Mouse (Mus musculus): ENCODE measurements at regions not wholly inside any gene's neighbourhood (a gene's known extent, or its start where the extent isn't known, plus 50 kb on each side); places are given as distances from the start of the nearest gene placed in this dataset.

DNA sequence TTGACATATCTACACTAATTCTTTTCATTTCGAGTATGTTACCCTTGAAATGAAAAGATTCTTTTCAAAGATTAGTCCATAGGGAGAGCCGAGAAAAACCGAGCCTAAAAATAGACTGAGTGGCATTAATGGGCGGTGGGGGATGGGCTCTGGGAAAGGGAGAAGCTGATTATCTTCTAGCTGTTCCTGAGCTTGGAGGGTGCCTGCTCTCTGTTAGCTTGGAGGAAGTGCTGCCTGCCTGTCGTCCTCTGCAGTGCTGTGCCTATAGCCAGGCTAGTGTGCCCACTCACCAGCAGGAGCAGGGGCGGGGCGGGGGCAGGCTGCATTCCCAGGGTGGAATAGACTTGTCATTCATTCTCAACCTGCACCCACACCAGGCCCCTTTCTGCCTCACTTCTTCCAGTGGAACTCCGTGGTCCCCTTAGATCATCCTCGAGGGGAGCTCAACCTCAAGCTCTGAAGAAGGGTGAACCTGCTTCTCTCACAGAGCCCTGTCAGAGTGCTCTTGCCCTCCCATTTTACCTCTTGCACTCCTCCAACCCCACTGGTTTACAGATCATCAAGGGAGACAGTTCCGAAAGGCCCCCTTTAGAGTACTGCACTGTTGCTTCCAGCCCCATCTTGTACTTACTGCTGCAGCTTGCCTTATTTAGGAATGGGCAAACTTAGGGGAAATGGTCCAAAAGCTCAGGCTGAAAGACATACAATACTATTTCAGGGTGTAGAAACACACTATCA lies 76.6 kb upstream of the Lmo2 start:
- Histone ChIP-seq H3K4me3 (ENCODE audit: low read depth, low read length) (no peak overlapping the region), H3K27me3 (replicated peaks; ENCODE audit: control insufficient read depth, insufficient read depth, low read length) (no peaks in the 10 kb centered on the region), H3K36me3 (ENCODE audit: control insufficient read depth, insufficient read depth, low read length) (no peaks in the 10 kb centered on the region), H3K9me3 (ENCODE audit: control insufficient read depth, low read length) (no peaks in the 10 kb centered on the region), H3K9ac (ENCODE audit: low read depth, low read length) (peak overlapping the region; percentile 28; the same call in 1 of the 2 replicates), H3K27ac (ENCODE audit: low read depth, low read length) (peak overlapping the region; percentile 57), H3K4me2 (peak overlapping the region; percentile 42), H3K4me1 (replicated peaks; ENCODE audit: control insufficient read depth, insufficient read depth, low read length) (peaks cover 19% of the 10 kb centered on the region)
- DNase-seq (ENCODE audit: low spot score) = no peak
- WGBS = 21% methylated on average over 10 of the region's 10 CpGs
- ATAC-seq (replicated peaks; ENCODE audit: low FRiP score) = peak; percentile 82

GRCm38 (mm10) chr2:103884926-103885325 lies 72.9 kb upstream of the Lmo2 start:
- no peak overlapping the region for H3K27ac ChIP-seq (ENCODE audit: low read depth, low read length)
- DNase-seq (ENCODE audit: low spot score) = no peak
- H3K4me1 ChIP-seq (replicated peaks; ENCODE audit: control insufficient read depth, insufficient read depth, low read length) = peaks cover 29% of the 10 kb centered on the region
- no peak for ATAC-seq (replicated peaks; ENCODE audit: low FRiP score)
- WGBS = 76% methylated on average over 10 of the region's 10 CpGs
- H3K4me3 ChIP-seq (ENCODE audit: low read depth, low read length) = no peak overlapping the region
- H3K4me2 ChIP-seq = no peak overlapping the region
- no peaks in the 10 kb centered on the region for H3K27me3 ChIP-seq (replicated peaks; ENCODE audit: control insufficient read depth, insufficient read depth, low read length)
- no peaks in the 10 kb centered on the region for H3K9me3 ChIP-seq (ENCODE audit: control insufficient read depth, low read length)
- H3K36me3 ChIP-seq (ENCODE audit: control insufficient read depth, insufficient read depth, low read length) = no peaks in the 10 kb centered on the region
- H3K9ac ChIP-seq (ENCODE audit: low read depth, low read length) = no peak overlapping the region

DNA sequence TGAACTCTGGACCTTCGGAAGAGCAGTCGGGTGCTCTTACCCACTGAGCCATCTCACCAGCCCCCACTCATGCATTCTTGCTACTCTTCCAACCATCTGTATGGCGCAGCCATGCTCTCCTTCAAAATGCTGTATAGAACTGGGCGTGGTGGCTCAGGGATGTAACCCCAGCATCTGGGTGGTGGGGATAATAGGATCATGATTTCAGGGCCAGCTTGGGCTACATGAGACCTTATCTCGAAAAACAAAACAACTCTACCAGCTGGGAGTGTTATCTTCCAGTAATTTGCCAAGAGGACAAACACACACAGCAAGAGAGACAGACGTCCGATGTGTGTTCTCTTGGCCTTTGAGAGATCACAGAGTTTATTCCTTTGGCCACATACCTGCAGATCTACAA lies 69.8 kb upstream of the Lmo2 start:
- H3K4me2 ChIP-seq = no peak overlapping the region
- H3K27me3 ChIP-seq (replicated peaks; ENCODE audit: control insufficient read depth, insufficient read depth, low read length) = no peaks in the 10 kb centered on the region
- H3K9ac ChIP-seq (ENCODE audit: low read depth, low read length) = no peak overlapping the region
- no peak overlapping the region for H3K4me3 ChIP-seq (ENCODE audit: low read depth, low read length)
- H3K4me1 ChIP-seq (replicated peaks; ENCODE audit: control insufficient read depth, insufficient read depth, low read length) = peaks cover 29% of the 10 kb centered on the region
- 62% methylated on average over 7 of the region's 7 CpGs for WGBS
- H3K9me3 ChIP-seq (ENCODE audit: control insufficient read depth, low read length) = no peaks in the 10 kb centered on the region
- no peaks in the 10 kb centered on the region for H3K36me3 ChIP-seq (ENCODE audit: control insufficient read depth, insufficient read depth, low read length)
- peak; percentile 87 for ATAC-seq (replicated peaks; ENCODE audit: low FRiP score)
- H3K27ac ChIP-seq (ENCODE audit: low read depth, low read length) = peak overlapping the region; percentile 59; the same call in 1 of the 2 replicates
- DNase-seq (ENCODE audit: low spot score) = no peak

- DNase-seq (ENCODE audit: low spot score) (no peak), ATAC-seq (replicated peaks; ENCODE audit: low FRiP score) (no peak)
- Histone ChIP-seq H3K4me3 (ENCODE audit: low read depth, low read length) (no peak overlapping the region), H3K9me3 (ENCODE audit: control insufficient read depth, low read length) (no peaks in the 10 kb centered on the region), H3K9ac (ENCODE audit: low read depth, low read length) (no peak overlapping the region), H3K4me1 (replicated peaks; ENCODE audit: control insufficient read depth, insufficient read depth, low read length) (peaks cover 57% of the 10 kb centered on the region), H3K36me3 (ENCODE audit: control insufficient read depth, insufficient read depth, low read length) (no peaks in the 10 kb centered on the region), H3K4me2 (no peak overlapping the region), H3K27ac (ENCODE audit: low read depth, low read length) (peak overlapping the region; percentile 50; the same call in 1 of the 2 replicates), H3K27me3 (replicated peaks; ENCODE audit: control insufficient read depth, insufficient read depth, low read length) (no peaks in the 10 kb centered on the region)
- WGBS = 30% methylated on average over 9 of the region's 9 CpGs
Observed at GRCm38 (mm10) chr2:103891240-103891767, 66.5 kb upstream of the Lmo2 start.

DNA sequence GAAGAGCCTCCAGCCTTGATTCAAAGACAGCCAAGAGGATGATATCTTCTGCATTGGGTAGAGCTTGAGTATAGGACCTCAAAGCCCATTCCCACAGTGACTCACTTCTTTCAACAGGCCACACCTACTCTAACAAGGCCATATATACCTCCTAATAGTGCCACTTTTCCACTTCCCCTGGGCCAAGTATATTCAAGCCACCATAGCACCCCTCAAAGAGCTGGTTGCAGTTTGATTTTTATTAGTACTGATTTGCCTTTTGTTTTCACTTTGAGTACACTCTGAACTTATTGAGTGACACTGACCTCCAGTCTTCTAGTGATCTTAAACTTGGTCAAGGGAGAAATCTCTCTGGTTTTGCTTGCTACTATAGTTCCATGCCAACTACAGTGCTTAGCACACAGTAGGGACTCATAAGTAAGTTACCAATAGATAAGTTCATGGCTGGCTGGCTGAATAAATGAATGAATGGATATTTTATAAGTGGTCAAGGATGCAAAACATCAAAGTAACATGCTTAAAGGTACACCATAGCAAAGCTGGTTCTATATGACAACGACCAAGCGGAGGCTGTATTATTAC lies 64.5 kb upstream of the Lmo2 start:
- peak overlapping the region; percentile 86 for H3K4me2 ChIP-seq
- no peak overlapping the region for H3K4me3 ChIP-seq (ENCODE audit: low read depth, low read length)
- no peaks in the 10 kb centered on the region for H3K9me3 ChIP-seq (ENCODE audit: control insufficient read depth, low read length)
- DNase-seq (ENCODE audit: low spot score) (no peak), ATAC-seq (replicated peaks; ENCODE audit: low FRiP score) (no peak)
- 41% methylated on average over 2 of the region's 2 CpGs for WGBS
- H3K9ac ChIP-seq (ENCODE audit: low read depth, low read length) = peak overlapping the region; percentile 35; the same call in 1 of the 2 replicates
- peak overlapping the region; percentile 97 for H3K27ac ChIP-seq (ENCODE audit: low read depth, low read length)
- H3K27me3 ChIP-seq (replicated peaks; ENCODE audit: control insufficient read depth, insufficient read depth, low read length) = no peaks in the 10 kb centered on the region
- peaks cover 68% of the 10 kb centered on the region for H3K4me1 ChIP-seq (replicated peaks; ENCODE audit: control insufficient read depth, insufficient read depth, low read length)
- no peaks in the 10 kb centered on the region for H3K36me3 ChIP-seq (ENCODE audit: control insufficient read depth, insufficient read depth, low read length)

GRCm38 (mm10) chr2:103893805-103894204 lies 64.0 kb upstream of the Lmo2 start:
- H3K27me3 ChIP-seq (replicated peaks; ENCODE audit: control insufficient read depth, insufficient read depth, low read length) = no peaks in the 10 kb centered on the region
- H3K9me3 ChIP-seq (ENCODE audit: control insufficient read depth, low read length) = no peaks in the 10 kb centered on the region
- H3K4me2 ChIP-seq = peak overlapping the region; percentile 86
- peak overlapping the region; percentile 34 for H3K4me3 ChIP-seq (ENCODE audit: low read depth, low read length)
- peak overlapping the region; percentile 97 for H3K27ac ChIP-seq (ENCODE audit: low read depth, low read length)
- no peaks in the 10 kb centered on the region for H3K36me3 ChIP-seq (ENCODE audit: control insufficient read depth, insufficient read depth, low read length)
- H3K9ac ChIP-seq (ENCODE audit: low read depth, low read length) = peak overlapping the region; percentile 74
- peaks cover 63% of the 10 kb centered on the region for H3K4me1 ChIP-seq (replicated peaks; ENCODE audit: control insufficient read depth, insufficient read depth, low read length)
- ATAC-seq (replicated peaks; ENCODE audit: low FRiP score) = peak; percentile 93
- WGBS = 12% methylated on average over 2 of the region's 2 CpGs
- DNase-seq (ENCODE audit: low spot score) = peak; percentile 64

GRCm38 (mm10) chr2:103894981-103895676 lies 62.7 kb upstream of the Lmo2 start:
- H3K9me3 ChIP-seq (ENCODE audit: control insufficient read depth, low read length) = no peaks in the 10 kb centered on the region
- peak overlapping the region; percentile 97 for H3K27ac ChIP-seq (ENCODE audit: low read depth, low read length)
- peak overlapping the region; percentile 74 for H3K9ac ChIP-seq (ENCODE audit: low read depth, low read length)
- DNase-seq (ENCODE audit: low spot score) (no peak), ATAC-seq (replicated peaks; ENCODE audit: low FRiP score) (no peak; the same call in 1 of the 2 replicates)
- no peaks in the 10 kb centered on the region for H3K36me3 ChIP-seq (ENCODE audit: control insufficient read depth, insufficient read depth, low read length)
- WGBS = 37% methylated on average over 12 of the region's 12 CpGs
- H3K4me3 ChIP-seq (ENCODE audit: low read depth, low read length) = peak overlapping the region; percentile 34; the same call in 1 of the 2 replicates
- peaks cover 66% of the 10 kb centered on the region for H3K4me1 ChIP-seq (replicated peaks; ENCODE audit: control insufficient read depth, insufficient read depth, low read length)
- H3K27me3 ChIP-seq (replicated peaks; ENCODE audit: control insufficient read depth, insufficient read depth, low read length) = no peaks in the 10 kb centered on the region
- H3K4me2 ChIP-seq = peak overlapping the region; percentile 86

DNA sequence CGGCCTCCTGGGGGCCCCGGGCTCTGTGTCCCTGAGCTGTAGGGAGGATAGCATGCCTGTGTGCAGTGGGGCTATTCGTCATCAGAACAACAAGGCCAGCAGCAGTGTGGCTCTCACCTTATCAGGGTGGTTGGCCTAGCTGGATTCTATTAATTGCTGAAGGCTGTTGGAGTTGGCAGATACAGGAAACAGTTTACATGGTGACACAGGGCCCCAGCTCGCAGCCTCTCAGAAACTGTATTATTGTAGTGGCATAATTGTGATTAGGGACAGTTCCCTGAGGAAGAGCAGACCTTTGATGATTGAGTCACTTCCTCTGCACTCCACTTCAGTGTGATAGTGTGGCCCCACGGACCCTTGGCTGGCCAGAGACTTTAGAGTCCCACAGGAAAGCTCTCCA lies 61.6 kb upstream of the Lmo2 start:
- no peaks in the 10 kb centered on the region for H3K27me3 ChIP-seq (replicated peaks; ENCODE audit: control insufficient read depth, insufficient read depth, low read length)
- peak overlapping the region; percentile 86 for H3K4me2 ChIP-seq
- DNase-seq (ENCODE audit: low spot score) (peak; percentile 54), ATAC-seq (replicated peaks; ENCODE audit: low FRiP score) (peak; percentile 64)
- 11% methylated on average over 5 of the region's 5 CpGs for WGBS
- H3K9me3 ChIP-seq (ENCODE audit: control insufficient read depth, low read length) = no peaks in the 10 kb centered on the region
- no peak overlapping the region for H3K4me3 ChIP-seq (ENCODE audit: low read depth, low read length)
- no peaks in the 10 kb centered on the region for H3K36me3 ChIP-seq (ENCODE audit: control insufficient read depth, insufficient read depth, low read length)
- H3K4me1 ChIP-seq (replicated peaks; ENCODE audit: control insufficient read depth, insufficient read depth, low read length) = peaks cover 76% of the 10 kb centered on the region
- peak overlapping the region; percentile 97 for H3K27ac ChIP-seq (ENCODE audit: low read depth, low read length)
- H3K9ac ChIP-seq (ENCODE audit: low read depth, low read length) = peak overlapping the region; percentile 74; the same call in 1 of the 2 replicates

Measured in liver, embryonic 11.5 days (tissue).